Mouse (Mus musculus) thymus, postnatal 10 days (tissue): ENCODE measurements at regions not wholly inside any gene's neighbourhood (a gene's known extent, or its start where the extent isn't known, plus 50 kb on each side); places are given as distances from the start of the nearest gene placed in this dataset.
A peak's percentile ranks its signal among the peaks of the same experiment; 100 is the strongest.
"Not testable (repeated sequence)": the region's sequence is repeated elsewhere in the genome, so short reads cannot be mapped to it uniquely, and the experiment has no call there.

Source experiments
- DNase-seq, 2 experiments: peaks; one replicate each; pipeline ENCODE4 v3.0.0; 2021; ENCODE audit warnings: low spot score in 2 of 2

- no peak for DNase-seq
Observed at GRCm38 (mm10) chr7:137522450-137522849, 85.0 kb downstream of the Glrx3 start.

DNA sequence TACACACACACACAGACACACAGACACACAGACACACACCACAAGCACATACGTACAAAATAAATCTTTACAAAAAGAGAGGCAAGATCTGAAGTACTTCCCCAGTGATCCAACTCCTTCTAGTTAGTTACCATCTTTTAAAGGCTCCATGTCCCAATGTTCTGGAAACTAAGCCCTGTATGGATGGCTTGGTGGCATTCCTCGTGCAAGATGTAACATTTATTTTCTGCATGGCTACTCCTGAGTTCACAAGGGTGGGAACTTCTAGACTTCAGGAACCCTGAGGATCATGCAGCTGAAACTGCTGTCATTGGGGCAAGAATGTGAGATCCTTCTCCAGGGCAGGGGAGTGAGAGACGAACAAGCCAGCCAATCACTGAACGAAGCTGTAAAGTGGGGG lies 96.1 kb downstream of the Glrx3 start:
- DNase-seq = no peak

DNA sequence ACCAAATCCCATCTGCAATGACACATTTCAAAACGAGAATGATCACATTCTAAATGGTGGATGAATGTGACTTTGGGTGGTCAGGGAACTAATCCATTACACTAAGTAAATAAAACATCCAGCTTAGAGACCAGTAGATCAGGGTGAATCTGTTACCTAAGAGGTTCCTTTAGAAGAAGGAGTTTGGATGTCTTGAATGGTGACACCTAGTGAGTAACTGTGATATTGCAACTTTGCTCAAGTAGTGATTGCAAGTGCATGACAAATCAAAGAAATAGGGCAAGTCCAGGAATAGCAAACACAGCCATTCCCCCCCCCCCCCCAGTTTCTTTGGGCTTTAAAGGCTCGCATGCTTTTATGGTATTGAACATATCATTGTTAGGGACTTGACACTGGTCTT lies 112.6 kb downstream of the Glrx3 start:
- DNase-seq = peak in 1 of 2 experiments; percentile 9

DNA sequence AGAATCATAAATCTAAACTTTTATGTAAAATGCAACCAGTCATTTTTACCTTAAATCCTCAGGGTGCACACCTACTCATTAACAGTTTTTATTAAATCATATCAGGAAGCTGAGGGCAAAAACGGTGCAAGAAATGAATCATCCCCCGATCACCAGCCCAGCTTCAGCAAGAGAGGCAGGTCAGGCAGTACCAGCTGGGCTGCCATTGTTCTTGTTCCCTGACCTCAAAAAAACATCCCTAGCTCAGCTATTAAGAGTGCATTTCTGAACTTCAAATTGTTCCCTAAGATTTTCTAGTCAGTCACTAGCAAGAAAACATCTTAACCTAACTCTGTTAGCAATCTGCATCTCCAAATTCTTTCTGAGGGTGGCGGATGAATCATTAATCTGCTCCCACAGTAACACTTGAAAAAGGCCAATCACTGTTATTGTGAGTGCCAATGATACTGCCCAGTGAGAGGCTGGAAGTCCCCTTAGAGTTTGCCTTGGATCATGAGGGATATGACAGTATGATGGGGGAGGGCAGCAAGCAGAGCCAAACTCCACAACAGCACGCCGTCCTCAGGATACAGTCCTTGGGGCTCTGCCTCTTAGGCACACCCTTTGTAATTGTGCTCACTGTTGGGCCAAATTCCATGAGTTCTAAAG lies 115.3 kb downstream of the Glrx3 start:
- DNase-seq = no peak

GRCm38 (mm10) chr7:137555481-137555880 lies 118.1 kb downstream of the Glrx3 start:
- no peak for DNase-seq

DNA sequence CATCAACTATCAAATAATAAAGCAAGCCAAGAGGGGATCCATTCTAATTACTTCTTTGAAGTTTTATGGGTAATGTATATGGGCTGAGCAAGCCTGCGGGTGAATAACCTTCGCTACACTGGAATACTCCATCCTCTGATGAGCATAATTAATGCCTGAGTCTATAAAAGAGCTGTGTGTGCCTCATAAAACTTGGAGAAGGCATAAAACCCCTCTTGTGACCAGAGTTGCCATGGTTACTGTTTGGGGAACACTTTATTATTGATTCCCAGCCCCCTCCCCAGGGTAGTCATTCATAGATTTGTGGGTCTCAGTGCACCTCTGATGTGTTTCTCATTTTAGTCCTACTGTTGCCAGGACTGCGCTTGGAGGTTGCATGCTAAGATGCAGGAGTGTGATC lies 120.0 kb downstream of the Glrx3 start:
- no peak for DNase-seq

DNA sequence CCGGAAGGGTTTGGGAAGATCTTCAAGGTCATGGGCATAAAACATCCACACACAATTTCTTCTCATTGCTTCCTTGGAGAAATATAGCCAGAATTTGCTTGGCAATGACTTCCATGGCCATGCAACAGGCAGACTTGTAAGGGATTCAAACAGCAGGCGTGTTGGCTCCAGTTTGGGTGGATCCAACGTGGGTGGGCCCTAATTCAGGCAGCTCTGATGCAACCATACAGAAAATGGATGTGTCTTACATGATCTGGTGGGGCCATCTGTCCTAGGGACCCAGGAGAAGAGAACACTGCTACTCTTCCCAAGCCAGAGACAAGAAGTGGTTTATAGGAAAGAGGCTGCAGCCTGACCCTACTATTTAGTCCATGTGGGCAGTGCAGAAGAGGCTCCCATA lies 121.5 kb downstream of the Glrx3 start:
- no peak for DNase-seq

DNA sequence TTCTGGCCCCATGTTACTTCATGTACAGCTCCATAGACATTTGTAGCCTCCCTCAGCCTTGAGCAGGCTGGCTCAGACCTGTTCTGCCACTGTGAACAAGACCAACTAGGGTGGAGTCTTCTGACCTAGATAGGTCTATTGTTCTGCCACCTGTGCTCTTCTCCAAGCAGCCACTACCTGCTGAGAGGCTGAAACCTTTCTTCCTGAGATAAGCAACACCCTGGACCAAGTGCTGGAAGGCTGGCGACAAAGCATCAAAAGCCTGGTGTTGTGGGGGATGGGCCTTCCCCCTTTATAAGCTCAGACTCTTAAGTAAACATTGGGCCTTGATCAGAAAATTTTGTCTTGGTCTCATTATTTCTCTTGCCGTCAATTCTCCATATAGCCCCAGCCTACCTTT lies 132.8 kb downstream of the Glrx3 start:
- no peak for DNase-seq

DNA sequence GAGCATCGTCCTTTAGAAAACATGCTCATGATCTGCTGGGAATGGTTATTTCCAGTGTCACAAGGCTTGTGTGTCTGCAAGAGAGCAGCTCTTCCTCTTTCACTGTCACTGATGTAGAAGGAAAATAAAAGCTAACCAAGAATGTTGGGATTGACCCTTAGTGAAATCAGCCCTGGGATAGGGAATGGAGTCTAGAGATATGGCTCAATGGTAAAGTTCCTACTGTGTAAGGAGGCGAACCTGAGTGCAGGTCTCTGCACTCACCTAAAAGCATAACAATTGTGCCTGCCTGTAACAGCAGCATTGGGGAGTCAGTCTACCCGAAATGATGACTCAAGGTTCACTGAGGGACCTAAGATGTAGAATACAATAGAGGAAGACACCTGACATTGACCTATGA lies 138.1 kb downstream of the Glrx3 start:
- no peak for DNase-seq

DNA sequence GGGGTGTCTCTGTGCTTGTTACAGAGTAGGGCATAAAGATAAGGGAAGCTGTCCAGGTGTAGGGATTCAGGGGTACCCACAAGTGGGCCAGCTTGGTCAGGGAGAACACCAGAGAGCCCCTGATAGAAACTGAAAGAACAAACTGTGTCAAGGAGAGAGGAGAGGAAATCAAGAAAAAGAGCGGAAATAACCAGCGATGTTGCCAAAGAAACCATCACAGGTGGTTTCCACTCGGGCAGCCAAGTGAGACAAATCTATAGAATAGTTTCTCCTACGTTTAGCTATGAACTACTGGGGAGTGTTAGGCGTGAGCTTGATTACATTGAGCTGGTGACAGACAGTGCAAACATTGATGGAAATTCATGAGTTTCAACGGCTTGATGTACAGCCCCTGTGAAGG lies 138.8 kb downstream of the Glrx3 start:
- peak in 1 of 2 experiments; percentile 4 for DNase-seq

DNA sequence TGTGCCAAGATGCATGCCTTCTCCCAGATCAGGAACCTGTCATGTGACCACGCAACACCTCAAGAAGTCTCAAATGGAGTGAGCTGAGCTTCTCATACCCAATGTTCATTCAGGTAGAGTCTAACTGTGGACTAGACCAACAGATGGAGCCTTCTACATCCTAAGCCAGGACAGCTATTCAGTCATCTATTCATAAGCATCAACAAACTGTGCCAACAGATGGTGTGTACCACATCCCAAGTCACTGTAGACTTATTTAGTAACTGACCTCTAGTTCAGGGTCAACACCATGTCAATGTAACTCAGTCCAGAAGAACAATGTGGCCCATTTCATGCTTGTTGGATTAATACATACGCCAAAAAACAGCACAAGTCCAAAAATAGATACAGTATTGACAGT lies 146.1 kb downstream of the Glrx3 start:
- no peak for DNase-seq

- not testable (repeated sequence) for DNase-seq
Observed at GRCm38 (mm10) chr7:137584916-137585315, 147.5 kb downstream of the Glrx3 start.

DNA sequence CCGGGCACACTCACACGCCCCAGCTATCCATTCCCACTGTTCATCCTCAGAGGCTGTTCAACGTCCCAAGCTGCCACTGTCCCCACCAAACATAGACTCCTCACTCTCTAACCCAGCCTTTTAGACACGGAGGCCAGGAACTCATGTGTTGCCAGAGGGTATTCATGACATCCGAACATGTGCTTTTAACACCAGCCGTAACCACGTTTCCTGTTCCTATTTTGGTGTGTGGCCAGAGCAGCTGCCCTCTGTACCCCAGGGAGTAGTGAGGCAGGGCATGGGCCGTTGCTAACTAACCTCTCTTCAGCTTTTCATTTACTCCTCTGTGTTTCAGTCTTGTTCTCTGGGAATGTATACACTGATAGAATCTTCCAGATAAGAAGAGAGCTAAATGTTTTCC lies 156.2 kb downstream of the Glrx3 start:
- peak; percentile 14 to 26 for DNase-seq

GRCm38 (mm10) chr7:137595567-137595966 lies 158.2 kb downstream of the Glrx3 start:
- no peak for DNase-seq

DNA sequence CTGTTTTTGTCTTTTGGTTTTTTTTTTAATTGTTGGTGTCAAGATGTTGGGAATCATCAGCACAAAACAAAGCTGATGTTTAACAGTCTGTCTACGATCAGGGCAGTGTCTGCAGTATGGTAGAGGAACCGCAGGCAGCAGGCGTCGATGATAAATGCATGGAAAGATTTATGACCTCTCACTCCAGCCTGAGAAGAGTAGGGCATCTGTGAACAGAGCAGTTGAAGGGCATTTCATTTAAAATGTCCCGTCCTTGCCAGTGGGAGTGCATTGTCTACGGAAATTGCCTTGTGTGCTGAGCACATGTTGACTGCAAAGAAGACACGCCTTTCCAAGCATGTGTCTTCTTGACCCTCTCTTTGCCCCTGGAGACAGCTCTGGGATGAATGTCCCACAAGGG lies 158.7 kb downstream of the Glrx3 start:
- DNase-seq = no peak

- DNase-seq = peak; percentile 4 to 49
Observed at GRCm38 (mm10) chr7:137603039-137603438, 165.6 kb downstream of the Glrx3 start.

DNA sequence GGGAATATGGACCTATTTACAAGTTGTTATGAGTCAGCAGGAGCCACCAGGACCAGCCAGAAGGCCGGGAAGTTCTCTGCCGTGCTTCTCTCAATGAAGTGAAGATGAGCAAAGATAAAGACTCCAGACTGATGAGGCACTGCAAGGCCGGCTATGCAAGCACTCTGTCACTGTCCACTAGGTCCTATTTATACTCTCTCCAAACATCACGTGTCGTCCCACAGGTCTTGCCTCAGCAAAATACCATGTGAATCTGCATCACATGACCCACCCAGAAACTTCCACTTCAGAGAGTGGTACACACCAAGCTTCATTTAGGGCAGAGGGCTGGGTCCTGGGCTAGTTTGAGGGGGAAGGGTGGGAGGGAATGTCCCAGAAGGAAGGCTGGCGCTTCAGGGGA lies 172.3 kb downstream of the Glrx3 start:
- no peak for DNase-seq

DNA sequence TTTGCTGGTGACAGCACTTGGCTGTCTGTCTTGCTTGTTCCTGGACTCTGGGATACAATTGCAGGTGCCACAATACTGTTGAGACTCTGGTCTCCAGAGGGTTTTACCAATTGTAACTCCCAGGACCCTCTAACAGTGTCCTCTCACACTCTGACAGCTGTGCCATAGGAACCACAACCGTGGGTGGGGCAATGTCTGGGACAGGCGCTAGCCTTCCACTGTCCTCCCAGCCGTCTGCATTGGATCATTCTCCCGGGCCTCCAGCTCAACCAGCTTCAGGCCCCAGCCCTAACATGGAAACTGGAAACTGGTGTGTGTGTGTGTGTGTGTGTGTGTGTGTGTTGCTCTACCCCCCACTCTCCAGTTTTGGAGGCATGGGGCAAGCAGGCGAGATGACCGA lies 173.9 kb downstream of the Glrx3 start:
- no peak for DNase-seq

- DNase-seq = no peak
Observed at GRCm38 (mm10) chr7:137611891-137612522, 174.6 kb downstream of the Glrx3 start.

GRCm38 (mm10) chr7:137618406-137619133 lies 181.2 kb downstream of the Glrx3 start:
- DNase-seq = no peak

DNA sequence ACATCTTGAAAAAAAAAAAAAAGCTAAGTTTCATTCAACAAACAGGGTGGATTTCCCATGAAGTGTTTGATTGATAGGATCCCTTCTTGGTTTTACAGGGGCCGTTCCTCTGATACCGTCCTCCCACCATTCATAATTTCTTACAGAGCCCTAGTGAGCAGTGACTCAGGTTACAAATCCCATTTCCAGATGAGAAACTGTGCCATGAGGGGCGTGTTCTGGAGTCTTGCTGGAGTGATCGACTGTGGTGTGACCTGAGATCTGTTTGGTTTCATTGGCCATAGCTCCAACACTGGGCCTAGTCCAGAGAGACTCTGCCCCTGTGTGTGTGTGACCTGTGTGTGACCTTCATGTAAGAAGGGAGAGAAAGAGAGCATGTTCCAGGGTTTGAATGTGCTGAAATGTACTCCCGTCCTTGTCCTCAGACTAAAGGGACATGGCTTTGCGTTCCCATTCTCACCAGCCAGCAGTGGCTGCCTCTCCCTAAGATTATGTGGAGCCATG lies 181.9 kb downstream of the Glrx3 start:
- no peak for DNase-seq

GRCm38 (mm10) chr7:137628266-137628665 lies 190.9 kb downstream of the Glrx3 start:
- no peak for DNase-seq

DNA sequence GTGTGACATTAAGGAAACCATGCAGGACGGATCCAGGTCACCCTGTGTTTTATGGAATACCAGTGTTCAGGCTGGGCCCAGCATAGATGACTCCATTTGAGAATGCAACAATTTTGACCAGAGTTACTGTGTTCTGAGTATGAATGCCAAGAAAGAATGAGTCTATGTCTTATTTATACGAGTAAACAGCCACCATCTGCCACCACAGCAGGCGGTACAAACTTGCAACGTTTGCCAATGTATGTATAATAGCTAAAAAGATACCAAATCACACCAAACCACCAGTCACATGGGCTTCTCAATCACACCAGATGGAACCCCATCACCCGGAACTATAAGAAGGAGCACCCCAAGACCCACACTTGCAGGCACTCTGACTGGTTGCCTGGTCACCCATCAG lies 192.1 kb downstream of the Glrx3 start:
- no peak for DNase-seq
